Mouse (Mus musculus) midbrain, embryonic 15.5 days (tissue): ENCODE measurements at regions not wholly inside any gene's neighbourhood (a gene's known extent, or its start where the extent isn't known, plus 50 kb on each side); places are given as distances from the start of the nearest gene placed in this dataset.
A peak's percentile ranks its signal among the peaks of the same experiment; 100 is the strongest.

Source experiments
- ATAC-seq: fragments of 200-750 bp; cut with Nextera tagmentation; replicated peaks from 2 replicates; pipeline ENCODE4 v1.8.0; 2017; ENCODE audit warnings: moderate TSS enrichment
- H3K27ac ChIP-seq: fragments of 300-500 bp; sonication (generic); 2 replicates; pipeline ENCODE4 v1.5.1; 2015; ENCODE audit warnings: mild to moderate bottlenecking, inconsistent platforms
- H3K27me3 ChIP-seq: fragments of 300-500 bp; sonication (generic); replicated peaks from 2 replicates; pipeline ENCODE4 v1.6.1; 2015; ENCODE audit warnings: inconsistent platforms
- H3K36me3 ChIP-seq: fragments of 300-500 bp; sonication (generic); replicated peaks from 2 replicates; pipeline ENCODE4 v1.6.1; 2015; ENCODE audit warnings: inconsistent platforms
- H3K4me1 ChIP-seq: fragments of 300-500 bp; sonication (generic); 2 replicates; pipeline ENCODE4 v1.6.1; 2015; ENCODE audit warnings: inconsistent platforms
- H3K4me2 ChIP-seq: fragments of 300-500 bp; sonication (generic); 2 replicates; pipeline ENCODE4 v1.6.1; 2015; ENCODE audit warnings: inconsistent platforms, mild to moderate bottlenecking, moderate library complexity
- H3K4me3 ChIP-seq: fragments of 300-500 bp; sonication (generic); 2 replicates; pipeline ENCODE4 v1.5.1; 2015; ENCODE audit warnings: mild to moderate bottlenecking, inconsistent platforms
- H3K9ac ChIP-seq: fragments of 300-500 bp; sonication (generic); 2 replicates; pipeline ENCODE4 v1.6.1; 2015; ENCODE audit warnings: mild to moderate bottlenecking, inconsistent platforms
- H3K9me3 ChIP-seq: fragments of 300-500 bp; sonication (generic); 2 replicates; pipeline ENCODE4 v1.6.1; 2016; ENCODE audit warnings: inconsistent platforms
- WGBS: fragments of 180-500 bp; shearing (Covaris S2); methylation state at CpG from one replicate; pipeline ENCODE4 v1.1.7; 2015; ENCODE audit warnings: mixed read lengths; 5-methylcytosine and 5-hydroxymethylcytosine counted together

GRCm38 (mm10) chr2:144123395-144124034 lies 90.7 kb downstream of the Banf2 start:
- no peak overlapping the region for H3K27ac ChIP-seq
- no peak for ATAC-seq
- no peaks in the 10 kb centered on the region for H3K27me3 ChIP-seq
- no peaks in the 10 kb centered on the region for H3K9me3 ChIP-seq
- no peak overlapping the region for H3K4me2 ChIP-seq
- H3K36me3 ChIP-seq = no peaks in the 10 kb centered on the region
- WGBS = 85% methylated on average over 8 of the region's 8 CpGs
- H3K9ac ChIP-seq = no peak overlapping the region
- H3K4me3 ChIP-seq = no peak overlapping the region
- no peaks in the 10 kb centered on the region for H3K4me1 ChIP-seq

- no peaks in the 10 kb centered on the region for H3K27me3 ChIP-seq
- H3K9me3 ChIP-seq = no peaks in the 10 kb centered on the region
- peak overlapping the region; percentile 4; the same call in 1 of the 2 replicates for H3K27ac ChIP-seq
- WGBS = 62% methylated on average over 13 of the region's 13 CpGs
- no peaks in the 10 kb centered on the region for H3K4me1 ChIP-seq
- no peak overlapping the region for H3K4me3 ChIP-seq
- no peak overlapping the region for H3K9ac ChIP-seq
- H3K4me2 ChIP-seq = no peak overlapping the region
- peak; percentile 69 for ATAC-seq
- H3K36me3 ChIP-seq = no peaks in the 10 kb centered on the region
Measured at GRCm38 (mm10) chr2:144127082-144128037, 94.5 kb downstream of the Banf2 start.

DNA sequence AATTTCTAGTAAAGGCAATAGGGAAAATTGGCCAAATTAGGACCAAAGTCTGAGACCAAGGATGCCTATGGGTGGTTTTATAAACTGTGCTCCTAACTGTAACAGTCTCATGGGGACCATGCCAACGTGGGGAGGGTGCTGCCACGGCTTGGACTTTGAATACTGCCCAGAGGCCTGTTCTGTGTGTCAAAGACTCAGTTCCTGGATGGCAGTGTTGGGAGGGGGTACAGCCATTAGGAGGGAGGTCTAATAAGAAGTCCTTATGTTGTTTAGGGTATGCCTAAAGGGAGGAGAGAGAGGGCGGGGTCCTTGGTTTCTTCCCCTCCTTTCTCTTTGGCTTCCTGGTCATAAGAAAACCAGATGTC lies 95.2 kb downstream of the Banf2 start:
- Histone ChIP-seq H3K9me3 (no peaks in the 10 kb centered on the region), H3K4me2 (no peak overlapping the region), H3K27me3 (no peaks in the 10 kb centered on the region), H3K4me1 (no peaks in the 10 kb centered on the region), H3K9ac (no peak overlapping the region), H3K4me3 (no peak overlapping the region), H3K36me3 (no peaks in the 10 kb centered on the region), H3K27ac (no peak overlapping the region)
- ATAC-seq = no peak
- WGBS = 75% methylated on average over 3 of the region's 3 CpGs

GRCm38 (mm10) chr2:144128527-144128926 lies 95.7 kb downstream of the Banf2 start:
- Histone ChIP-seq H3K36me3 (no peaks in the 10 kb centered on the region), H3K9me3 (no peaks in the 10 kb centered on the region), H3K4me2 (no peak overlapping the region), H3K4me1 (no peaks in the 10 kb centered on the region), H3K4me3 (no peak overlapping the region), H3K27ac (no peak overlapping the region), H3K9ac (no peak overlapping the region), H3K27me3 (no peaks in the 10 kb centered on the region)
- no peak for ATAC-seq
- WGBS = 87% methylated on average over 4 of the region's 4 CpGs

DNA sequence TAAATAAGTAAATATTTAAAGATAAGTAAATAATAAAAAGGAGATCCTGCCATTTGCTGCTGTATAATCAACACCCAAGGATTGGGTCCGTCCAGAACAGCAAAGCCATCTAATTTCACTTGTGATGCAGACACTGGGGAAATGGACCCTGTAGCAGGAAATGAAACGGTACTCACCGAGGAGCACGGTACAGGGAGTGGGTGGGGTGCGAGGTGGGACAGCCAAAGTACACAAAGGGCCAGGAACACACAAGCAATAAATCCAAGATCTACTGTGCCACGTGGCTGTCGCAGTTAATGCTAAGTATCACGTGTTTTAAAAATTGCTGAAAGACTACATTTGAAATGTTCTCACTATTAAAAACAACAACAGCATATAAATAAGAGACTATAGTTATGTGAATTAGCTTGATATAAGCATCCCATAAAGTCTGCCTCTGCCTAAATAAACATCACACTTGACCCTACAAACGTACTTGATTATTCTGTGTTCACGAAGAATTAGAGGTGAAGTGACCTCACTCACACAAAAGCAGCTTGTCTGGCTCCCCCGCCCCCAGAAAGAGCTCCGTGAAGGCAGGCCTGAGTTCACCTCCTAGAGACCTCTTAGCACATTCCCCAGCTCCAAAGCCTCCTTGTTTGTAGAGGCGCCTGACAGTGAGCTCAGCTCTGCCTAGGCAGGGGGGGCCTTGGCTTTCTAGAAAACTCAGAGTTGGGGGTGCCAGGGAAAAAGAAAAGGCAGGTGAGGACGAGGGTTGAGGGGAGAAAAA lies 101.1 kb downstream of the Banf2 start:
- no peak overlapping the region for H3K27ac ChIP-seq
- H3K27me3 ChIP-seq = no peaks in the 10 kb centered on the region
- no peaks in the 10 kb centered on the region for H3K36me3 ChIP-seq
- no peak overlapping the region for H3K9ac ChIP-seq
- 62% methylated on average over 14 of the region's 14 CpGs for WGBS
- ATAC-seq = no peak
- no peaks in the 10 kb centered on the region for H3K4me1 ChIP-seq
- no peak overlapping the region for H3K4me3 ChIP-seq
- H3K4me2 ChIP-seq = no peak overlapping the region
- no peaks in the 10 kb centered on the region for H3K9me3 ChIP-seq

DNA sequence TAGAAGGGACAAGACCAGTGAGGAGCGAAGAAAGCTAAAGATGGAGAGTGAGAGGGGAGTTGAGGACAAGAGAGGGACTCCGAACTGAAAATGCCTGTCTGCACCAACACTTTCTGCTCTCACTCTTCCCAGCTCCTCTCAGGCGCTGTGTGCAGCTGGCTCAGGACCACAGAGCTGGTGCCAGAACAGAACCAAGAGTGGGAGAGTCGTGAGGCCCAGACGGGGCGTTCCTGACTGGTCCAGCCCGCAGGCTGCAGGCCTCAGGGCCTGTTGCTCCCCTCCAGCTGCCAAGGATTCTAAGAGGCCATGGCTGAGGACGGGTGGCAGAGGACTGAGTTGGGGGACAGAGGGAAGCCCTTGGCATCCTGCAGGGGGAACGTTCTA lies 101.7 kb downstream of the Banf2 start:
- 72% methylated on average over 9 of the region's 9 CpGs for WGBS
- H3K4me1 ChIP-seq = no peaks in the 10 kb centered on the region
- H3K27ac ChIP-seq = no peak overlapping the region
- no peak overlapping the region for H3K4me3 ChIP-seq
- no peaks in the 10 kb centered on the region for H3K9me3 ChIP-seq
- no peaks in the 10 kb centered on the region for H3K27me3 ChIP-seq
- no peak overlapping the region for H3K4me2 ChIP-seq
- ATAC-seq = no peak
- H3K36me3 ChIP-seq = no peaks in the 10 kb centered on the region
- no peak overlapping the region for H3K9ac ChIP-seq

- Histone ChIP-seq H3K27ac (no peak overlapping the region), H3K4me1 (no peaks in the 10 kb centered on the region), H3K27me3 (no peaks in the 10 kb centered on the region), H3K9ac (no peak overlapping the region), H3K9me3 (no peaks in the 10 kb centered on the region), H3K36me3 (no peaks in the 10 kb centered on the region), H3K4me3 (no peak overlapping the region), H3K4me2 (no peak overlapping the region)
- ATAC-seq = no peak
- WGBS = 83% methylated on average over 1 of the region's 1 CpGs
Measured at GRCm38 (mm10) chr2:144135586-144135985, 102.7 kb downstream of the Banf2 start.

DNA sequence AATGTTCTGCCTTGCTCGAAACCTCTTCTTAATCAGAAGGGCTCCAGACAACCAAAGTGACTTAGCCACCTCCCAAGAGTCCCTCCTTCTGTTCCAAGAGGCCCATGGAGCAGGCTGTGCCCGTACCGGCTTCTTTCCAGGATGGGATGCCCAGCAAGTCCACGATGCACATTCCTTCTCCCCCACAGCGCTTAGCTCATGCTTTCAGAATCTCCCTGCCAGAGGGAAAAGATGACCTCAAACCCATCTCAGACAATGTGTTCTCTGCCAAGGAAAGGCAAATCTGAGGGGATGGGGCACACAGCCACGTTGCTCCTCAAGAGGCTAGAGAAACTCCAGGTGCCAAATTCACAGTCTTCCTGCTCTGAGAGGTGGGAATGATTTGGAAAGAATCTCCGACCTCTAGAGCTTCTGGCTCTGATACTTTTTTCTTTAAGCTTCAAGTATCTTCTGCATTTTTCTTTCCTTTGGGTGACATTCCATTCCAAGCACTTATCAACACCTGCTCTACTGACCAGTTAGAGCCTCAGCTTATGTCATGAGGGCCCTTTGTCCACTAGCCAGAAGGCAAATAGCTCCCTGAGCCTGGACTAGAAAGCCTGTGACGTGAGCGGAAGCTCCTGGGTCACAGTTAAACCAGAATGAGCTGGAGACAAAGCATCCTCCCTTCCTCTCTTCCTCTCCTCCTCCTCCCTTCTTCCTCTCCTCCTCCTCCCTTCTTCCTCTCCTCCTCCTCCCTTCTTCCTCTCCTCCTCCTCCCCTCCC lies 110.9 kb downstream of the Banf2 start:
- Histone ChIP-seq H3K27ac (no peak overlapping the region), H3K36me3 (no peaks in the 10 kb centered on the region), H3K27me3 (no peaks in the 10 kb centered on the region), H3K4me2 (no peak overlapping the region), H3K9me3 (no peaks in the 10 kb centered on the region), H3K4me3 (no peak overlapping the region), H3K9ac (no peak overlapping the region), H3K4me1 (no peaks in the 10 kb centered on the region)
- ATAC-seq = no peak
- WGBS = 84% methylated on average over 9 of the region's 9 CpGs

- H3K36me3 ChIP-seq = no peaks in the 10 kb centered on the region
- no peak overlapping the region for H3K27ac ChIP-seq
- no peak overlapping the region for H3K4me3 ChIP-seq
- H3K9ac ChIP-seq = no peak overlapping the region
- WGBS = 90% methylated on average over 5 of the region's 5 CpGs
- no peaks in the 10 kb centered on the region for H3K9me3 ChIP-seq
- H3K27me3 ChIP-seq = no peaks in the 10 kb centered on the region
- H3K4me1 ChIP-seq = no peaks in the 10 kb centered on the region
- H3K4me2 ChIP-seq = no peak overlapping the region
- ATAC-seq = no peak
Measured at GRCm38 (mm10) chr2:144144486-144145136, 111.8 kb downstream of the Banf2 start.

DNA sequence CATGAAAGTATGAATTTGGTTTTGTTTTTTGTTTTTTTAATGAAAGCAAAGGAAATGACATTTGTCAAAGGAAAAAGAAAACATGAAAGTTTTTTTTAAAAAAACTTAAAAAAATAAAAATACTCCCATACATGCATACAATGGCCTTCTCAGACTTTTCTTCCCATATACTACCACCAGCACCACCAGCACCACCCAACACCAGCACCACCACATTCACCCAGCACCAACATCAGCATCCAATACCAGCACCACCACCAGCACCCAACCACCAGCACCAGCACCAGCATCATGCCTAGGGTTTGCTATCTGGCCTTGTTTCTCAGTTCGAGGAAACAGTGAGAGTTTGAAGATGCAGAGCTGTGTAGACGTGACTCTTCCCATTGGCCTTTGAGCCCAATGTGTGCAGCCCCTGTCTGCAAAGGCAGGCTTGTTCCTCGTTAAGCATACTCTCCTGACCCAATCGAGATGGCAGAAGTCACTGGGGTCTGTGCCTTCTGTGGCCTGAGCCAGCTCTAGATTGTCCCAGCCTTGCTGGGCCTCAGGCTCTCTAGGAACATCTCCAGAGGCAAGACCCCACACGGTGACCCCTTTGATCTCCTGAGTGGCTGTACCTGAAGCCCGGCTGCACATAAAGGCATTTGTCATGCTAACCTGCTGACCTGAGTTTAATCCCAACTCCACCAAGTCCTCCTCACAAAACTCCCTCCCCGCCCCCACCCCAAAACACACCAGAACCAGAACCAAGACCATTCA lies 113.8 kb upstream of the Mgme1 start:
- H3K27ac ChIP-seq = no peak overlapping the region
- H3K9me3 ChIP-seq = no peaks in the 10 kb centered on the region
- no peak overlapping the region for H3K4me2 ChIP-seq
- WGBS = 35% methylated on average over 7 of the region's 7 CpGs
- H3K36me3 ChIP-seq = no peaks in the 10 kb centered on the region
- no peak overlapping the region for H3K9ac ChIP-seq
- H3K4me3 ChIP-seq = no peak overlapping the region
- no peaks in the 10 kb centered on the region for H3K4me1 ChIP-seq
- H3K27me3 ChIP-seq = peaks cover 9% of the 10 kb centered on the region; the same call in 1 of the 2 replicates
- ATAC-seq = no peak

DNA sequence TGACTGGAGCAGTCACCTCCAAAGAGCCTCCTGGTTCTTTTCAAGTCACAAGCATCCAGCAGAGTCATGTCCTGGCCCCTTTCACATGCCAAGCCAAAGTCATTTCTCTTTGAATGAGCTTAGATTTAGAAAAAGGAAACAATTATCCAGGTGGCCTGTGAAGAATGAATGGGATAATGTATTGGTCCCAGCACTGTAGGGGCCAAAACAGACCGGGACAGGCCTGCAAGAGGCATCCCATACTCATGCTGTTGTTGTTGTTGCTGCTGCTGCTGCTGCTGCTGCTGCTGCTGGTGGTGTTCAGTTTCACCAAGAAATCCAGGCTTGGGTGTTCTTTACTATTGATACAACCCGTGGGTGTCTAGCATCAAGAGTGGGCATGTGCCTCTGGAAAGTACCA lies 113.1 kb upstream of the Mgme1 start:
- WGBS = 12% methylated on average over 2 of the region's 2 CpGs
- Histone ChIP-seq H3K9me3 (no peaks in the 10 kb centered on the region), H3K36me3 (no peaks in the 10 kb centered on the region), H3K27ac (no peak overlapping the region), H3K27me3 (peaks cover 9% of the 10 kb centered on the region; the same call in 1 of the 2 replicates), H3K4me1 (no peaks in the 10 kb centered on the region), H3K9ac (no peak overlapping the region), H3K4me2 (no peak overlapping the region), H3K4me3 (no peak overlapping the region)
- no peak for ATAC-seq
